Mouse (Mus musculus): ENCODE measurements around the gene Maml2.
A peak's percentile ranks its signal among the peaks of the same experiment; 100 is the strongest.

Maml2 gene

DNA sequence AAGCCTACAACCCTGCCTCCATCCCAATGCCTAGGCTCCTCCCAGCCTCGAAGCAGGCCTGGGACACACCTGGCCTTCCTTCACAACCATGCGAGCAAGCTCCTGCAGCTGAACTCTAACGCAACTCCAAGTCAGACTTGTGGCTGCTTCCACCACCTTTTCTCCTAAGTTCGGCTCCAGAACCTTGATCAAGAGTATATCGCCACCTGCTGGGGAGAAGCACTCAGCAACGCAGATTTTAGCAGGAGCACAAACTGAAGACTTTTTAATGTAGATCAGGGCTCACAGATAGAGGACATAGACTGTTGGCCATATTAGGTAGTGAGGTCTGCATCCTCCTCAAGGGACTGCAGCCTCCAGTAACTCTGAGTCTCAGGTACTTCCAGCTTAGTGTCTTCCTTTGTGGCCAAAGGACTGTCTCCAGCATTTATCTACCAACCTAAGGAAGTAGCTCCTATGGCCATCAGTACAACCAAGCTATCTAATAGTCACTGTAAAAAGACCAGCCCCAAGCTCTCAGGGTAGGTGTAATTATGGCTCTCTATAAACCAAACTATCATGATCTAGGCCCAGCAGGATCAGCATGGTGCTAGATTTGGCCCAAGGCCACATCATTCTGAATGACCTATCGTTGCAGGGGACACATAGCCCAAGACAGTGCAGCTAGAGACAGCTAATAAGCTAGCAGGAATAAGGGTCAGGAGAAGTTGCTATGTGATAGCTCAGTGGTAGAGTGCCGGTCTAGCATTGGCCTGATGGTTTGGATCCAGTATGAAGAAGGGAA is 418.8 kb downstream of the Maml2 start:
- peak; percentile 47 for DNase-seq (ENCODE audit: low spot score)

DNA sequence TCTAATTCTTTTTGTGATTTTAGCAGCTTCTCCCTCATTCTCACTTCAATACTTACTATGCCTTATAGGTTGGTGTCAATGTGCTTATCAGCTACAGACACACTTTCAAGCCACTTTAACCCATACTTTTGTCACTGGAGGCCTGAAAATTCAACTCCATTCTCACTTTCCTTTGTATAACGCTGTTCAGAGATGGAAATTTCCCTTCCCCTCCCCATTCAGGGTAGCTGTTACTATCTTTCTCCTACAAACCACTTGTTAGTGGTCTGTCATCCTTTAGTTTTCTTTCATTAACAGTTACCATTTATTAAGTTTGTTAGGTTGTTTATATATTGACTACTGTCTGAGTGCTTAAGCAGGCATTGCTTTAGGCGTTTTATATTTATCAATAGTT is 450.6 kb downstream of the Maml2 start, which contains the start of gene Mtmr2:
Gene Mtmr2, plus strand, starts transcription at position 7 of the 394 bp plus-strand sequence.
- DNase-seq (ENCODE audit: low spot score) = no peak

- peak; percentile 92 for DNase-seq (ENCODE audit: low spot score)
Measured at GRCm38 (mm10) chr9:13748798-13749674, 451.3 kb downstream of the Maml2 start.

DNA sequence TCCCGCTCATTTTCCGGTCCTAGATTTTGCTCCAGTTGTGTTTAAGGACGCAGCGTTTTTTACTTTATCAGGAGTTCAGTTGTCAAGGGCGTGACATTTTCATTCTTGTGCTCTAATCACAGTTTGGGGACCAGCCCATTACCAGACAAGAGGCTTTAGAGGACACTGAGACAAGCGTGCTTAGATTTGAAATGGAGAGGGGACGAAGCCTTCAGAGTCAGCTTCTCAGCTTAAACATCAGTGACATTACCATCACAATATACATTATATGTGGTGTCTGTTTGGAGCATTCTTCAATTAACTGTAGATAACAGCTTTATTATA is 451.9 kb downstream of the Maml2 start:
- DNase-seq (ENCODE audit: low spot score) = no peak

DNA sequence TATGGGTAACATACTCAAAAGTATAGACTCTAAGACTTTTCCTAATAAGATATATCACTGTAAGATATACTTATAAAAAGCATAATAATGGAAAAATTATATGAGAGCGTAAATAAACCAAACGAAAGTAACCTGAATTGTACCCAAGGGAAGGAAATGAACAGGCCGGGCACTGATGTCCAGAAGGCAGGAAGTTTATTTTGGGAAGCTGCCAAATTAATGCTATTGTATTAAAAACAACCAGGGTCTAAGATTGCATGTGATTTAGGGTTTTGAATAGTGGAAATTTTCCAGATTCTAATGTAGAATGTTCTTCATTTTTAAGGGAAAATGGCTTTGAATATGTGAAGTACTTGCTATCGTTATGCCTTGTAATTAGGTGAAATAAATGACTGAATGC is 454.8 kb downstream of the Maml2 start:
- DNase-seq (ENCODE audit: low spot score) = no peak

Data from yolk sac, embryonic 10.5 days (tissue).